Mouse (Mus musculus) midbrain, postnatal 0 days (tissue): ENCODE measurements around the gene Crhr1. TPM values are rescaled to one million over a fixed set of nuclear protein-coding genes. Genes with fewer than 3 reads are reported as not detected.

Experiments used
- ATAC-seq: fragments of 200-750 bp; cut with Nextera tagmentation; 2 replicates; pipeline ENCODE4 v1.8.0; 2017; ENCODE audit warnings: moderate number of reproducible peaks, mild to moderate bottlenecking, moderate TSS enrichment, moderate library complexity; ENCODE audit not compliant: low FRiP score
- DNase-seq: peaks from one replicate; pipeline ENCODE4 v3.0.0-alpha.2; 2015; ENCODE audit warnings: low spot score
- H3K27ac ChIP-seq: fragments of 300-500 bp; sonication (generic); 2 replicates; pipeline ENCODE4 v1.5.1; 2014; ENCODE audit warnings: low read depth, mild to moderate bottlenecking, low read length, mixed read lengths
- H3K27me3 ChIP-seq: fragments of 300-500 bp; sonication (generic); 2 replicates; pipeline ENCODE4 v1.6.1; 2014; ENCODE audit warnings: low read length, control low read depth, mixed read lengths; ENCODE audit not compliant: insufficient read depth
- H3K36me3 ChIP-seq: fragments of 300-500 bp; sonication (generic); 2 replicates; pipeline ENCODE4 v1.6.1; 2014; ENCODE audit warnings: low read length, control low read depth, mixed read lengths; ENCODE audit not compliant: insufficient read depth
- H3K4me1 ChIP-seq: fragments of 300-500 bp; sonication (generic); 2 replicates; pipeline ENCODE4 v1.6.1; 2014; ENCODE audit warnings: mild to moderate bottlenecking, control low read depth, antibody characterized with exemption, low read length, mixed read lengths; ENCODE audit not compliant: insufficient read depth
- H3K4me2 ChIP-seq: fragments of 300-500 bp; sonication (generic); 2 replicates; pipeline ENCODE4 v1.6.1; 2014; ENCODE audit warnings: low read depth, mild to moderate bottlenecking, low read length, mixed read lengths; ENCODE audit not compliant: poor library complexity, severe bottlenecking
- H3K4me3 ChIP-seq: fragments of 300-500 bp; sonication (generic); 2 replicates; pipeline ENCODE4 v1.5.1; 2014; ENCODE audit warnings: low read depth, mild to moderate bottlenecking, low read length, moderate library complexity
- H3K9ac ChIP-seq: fragments of 300-500 bp; sonication (generic); replicated peaks from 2 replicates; pipeline ENCODE4 v1.6.1; 2014; ENCODE audit warnings: mild to moderate bottlenecking, low read length, moderate library complexity, mixed read lengths; ENCODE audit not compliant: poor library complexity, severe bottlenecking
- H3K9me3 ChIP-seq: fragments of 300-500 bp; sonication (generic); 2 replicates; pipeline ENCODE4 v1.6.1; 2016; ENCODE audit warnings: low read length, control low read depth
- CTCF ChIP-seq: IDR thresholded peaks from 2 replicates; pipeline ENCODE4 v1.5.1; 2016; ENCODE audit warnings: antibody characterized with exemption, mild to moderate bottlenecking
- WGBS: fragments of 180-500 bp; shearing (Covaris S2); extraction: QIAGEN DNeasy Blood & Tissue Kit; methylation state at CpG from one replicate; pipeline ENCODE4 v1.1.7; 2014; 5-methylcytosine and 5-hydroxymethylcytosine counted together
- polyA plus RNA-seq: library from polyadenylated mRNA; unstranded; fragments of >200 nt; fragmentation: Nextera tagmentation; extraction: Ambion mirVana; gene quantifications from 2 replicates; pipeline ENCODE4 v1.2.1, GENCODE M21; 2015
- total RNA-seq: library from RNA; depleted of rRNA; stranded (reverse); fragments of >200 nt; gene quantifications from 2 replicates; pipeline ENCODE4 v1.2.3, GENCODE M21; 2014

Gene Crhr1
- total and polyA plus RNA-seq, 2 experiments from 2014 or later, result 7.2 to 28.0 TPM

- Histone ChIP-seq H3K27ac (no peak overlapping the region), H3K4me2 (no peak overlapping the region), H3K27me3 (no peaks in the 10 kb centered on the region), H3K36me3 (no peaks in the 10 kb centered on the region), H3K9ac (no peak overlapping the region), H3K9me3 (no peaks in the 10 kb centered on the region), H3K4me3 (no peak overlapping the region), H3K4me1 (no peaks in the 10 kb centered on the region)
- DNase-seq, result no peak
- TF ChIP-seq CTCF, result no peak
- ATAC-seq, result no peak
- 79% methylated on average over 7 of the region's 7 CpGs for WGBS
These were observed 36.1 kb upstream of the Crhr1 start for GRCm38 (mm10) chr11:104096536-104096935.

DNA sequence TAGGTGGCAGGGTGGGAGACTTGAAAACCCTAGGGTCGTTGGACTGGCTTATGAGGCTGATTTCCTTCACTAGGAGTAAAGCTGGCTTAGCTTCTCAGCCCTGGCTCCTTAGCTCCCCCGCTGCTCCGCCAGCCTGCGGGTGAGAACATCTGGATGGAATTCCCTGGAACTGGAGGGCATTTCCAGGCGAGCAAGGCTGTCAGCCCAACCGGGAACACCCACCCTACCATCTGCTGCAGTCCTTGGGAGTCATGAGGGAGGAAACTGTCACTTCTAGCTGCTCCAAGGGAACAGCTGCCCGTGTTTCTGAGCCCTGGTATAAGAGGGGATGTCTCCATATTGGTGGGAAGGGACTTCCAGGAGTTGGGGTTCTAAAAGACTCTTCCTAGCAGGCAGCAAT is 33.1 kb upstream of the Crhr1 start:
- 33% methylated on average over 7 of the region's 7 CpGs for WGBS
- ATAC-seq, result no peak
- no peak for TF ChIP-seq CTCF

GRCm38 (mm10) chr11:104102641-104103040 is 30.0 kb upstream of the Crhr1 start:
- H3K27ac ChIP-seq, result no peak overlapping the region
- no peak for TF ChIP-seq CTCF
- H3K27me3 ChIP-seq, result no peaks in the 10 kb centered on the region
- WGBS, result 20% methylated on average over 8 of the region's 8 CpGs
- H3K4me3 ChIP-seq, result no peak overlapping the region
- no peaks in the 10 kb centered on the region for H3K36me3 ChIP-seq
- no peak overlapping the region for H3K9ac ChIP-seq
- 0 out of 2 replicates have a peak, but pooled peaks cover 9% of the 10 kb centered on the region for H3K4me1 ChIP-seq
- no peak for ATAC-seq
- DNase-seq, result no peak
- no peaks in the 10 kb centered on the region for H3K9me3 ChIP-seq
- no peak overlapping the region for H3K4me2 ChIP-seq

More for the DNA sequence above, 33.1 kb upstream of the Crhr1 start:
- H3K27ac ChIP-seq, result no peak overlapping the region
- no peak overlapping the region for H3K9ac ChIP-seq
- H3K4me3 ChIP-seq, result no peak overlapping the region
- DNase-seq, result no peak
- H3K36me3 ChIP-seq, result no peaks in the 10 kb centered on the region
- H3K4me1 ChIP-seq, result 0 out of 2 replicates have a peak, but pooled peaks cover 4% of the 10 kb centered on the region
- H3K9me3 ChIP-seq, result no peaks in the 10 kb centered on the region
- H3K27me3 ChIP-seq, result no peaks in the 10 kb centered on the region
- no peak overlapping the region for H3K4me2 ChIP-seq

- TF ChIP-seq CTCF, result no peak
- Histone ChIP-seq H3K27ac (0 out of 2 replicates have a peak overlapping the region, but pooled peaks have one; percentile 38), H3K4me3 (no peak overlapping the region), H3K36me3 (no peaks in the 10 kb centered on the region), H3K9me3 (no peaks in the 10 kb centered on the region), H3K27me3 (no peaks in the 10 kb centered on the region), H3K4me1 (0 out of 2 replicates have a peak, but pooled peaks cover 9% of the 10 kb centered on the region), H3K4me2 (no peak overlapping the region), H3K9ac (no peak overlapping the region)
- 29% methylated on average over 5 of the region's 5 CpGs for WGBS
- peak; percentile 63; the same call in 1 of the 2 replicates for ATAC-seq
- DNase-seq, result peak; percentile 92
These were observed 26.3 kb upstream of the Crhr1 start for GRCm38 (mm10) chr11:104106329-104106728.

- WGBS, result 16% methylated on average over 2 of the region's 2 CpGs
- Histone ChIP-seq H3K4me3 (no peak overlapping the region), H3K9ac (no peak overlapping the region), H3K36me3 (no peaks in the 10 kb centered on the region), H3K27me3 (no peaks in the 10 kb centered on the region), H3K4me2 (no peak overlapping the region), H3K4me1 (0 out of 2 replicates have a peak, but pooled peaks cover 9% of the 10 kb centered on the region), H3K9me3 (no peaks in the 10 kb centered on the region), H3K27ac (0 out of 2 replicates have a peak overlapping the region, but pooled peaks have one; percentile 38)
- TF ChIP-seq CTCF, result no peak
- no peak for ATAC-seq
- no peak for DNase-seq
These were observed 25.7 kb upstream of the Crhr1 start for GRCm38 (mm10) chr11:104106969-104107368.

- no peaks in the 10 kb centered on the region for H3K27me3 ChIP-seq
- no peak overlapping the region for H3K9ac ChIP-seq
- no peak for ATAC-seq
- no peaks in the 10 kb centered on the region for H3K9me3 ChIP-seq
- no peak overlapping the region for H3K4me3 ChIP-seq
- 70% methylated on average over 1 of the region's 1 CpGs for WGBS
- H3K4me2 ChIP-seq, result no peak overlapping the region
- DNase-seq, result no peak
- H3K36me3 ChIP-seq, result no peaks in the 10 kb centered on the region
- no peak for TF ChIP-seq CTCF
- H3K27ac ChIP-seq, result no peak overlapping the region
- 0 out of 2 replicates have a peak, but pooled peaks cover 6% of the 10 kb centered on the region for H3K4me1 ChIP-seq
These were observed 22.3 kb upstream of the Crhr1 start for GRCm38 (mm10) chr11:104110366-104110765.
